Mouse (Mus musculus): ENCODE results near the gene Cdk10.

GRCm38 (mm10) chr8:123274447-123274846, 49.8 kb downstream of the Cdk10 start:
- no peak for TF ChIP-seq POLR2A (IDR thresholded peaks at IDR 0.05; ENCODE audit: insufficient read length, low read depth)
- TF ChIP-seq MYOG (IDR thresholded peaks at IDR 0.05; ENCODE audit: control insufficient read depth in 1 of 3, insufficient read depth in 1 of 3, insufficient read length in 2 of 3, low read depth in 2 of 3) = no peak
- no peak for TF ChIP-seq USF1 (IDR thresholded peaks at IDR 0.05; ENCODE audit: low read depth)
- no peak for TF ChIP-seq CEBPB (IDR thresholded peaks at IDR 0.05; ENCODE audit: insufficient read depth, poor library complexity, severe bottlenecking)
- no peak for TF ChIP-seq TCF12 (IDR thresholded peaks at IDR 0.05; ENCODE audit: insufficient read depth, poor library complexity, severe bottlenecking)
- no peak for TF ChIP-seq MAX (IDR thresholded peaks at IDR 0.05; ENCODE audit: low read depth)
- TF ChIP-seq MYOD1 (IDR thresholded peaks at IDR 0.05; ENCODE audit: control insufficient read depth in 1 of 3, insufficient read length in 2 of 3, low read depth in 2 of 3) = no peak
- no peak for TF ChIP-seq POLR2AphosphoS2 (IDR thresholded peaks at IDR 0.05; ENCODE audit: insufficient read length, low read depth)
- TF ChIP-seq REST (IDR thresholded peaks at IDR 0.05; ENCODE audit: insufficient read depth, insufficient read length) = no peak
- no peak for TF ChIP-seq E2F4 (IDR thresholded peaks at IDR 0.05; ENCODE audit: insufficient read depth)
- no peak for TF ChIP-seq SRF (IDR thresholded peaks at IDR 0.05; ENCODE audit: control insufficient read depth, insufficient read length, low read depth)
- no peak for TF ChIP-seq TCF3 (IDR thresholded peaks at IDR 0.05; ENCODE audit: insufficient read length, low read depth)
